Mouse (Mus musculus) CD4-positive, CD25-positive, alpha-beta regulatory T cell, adult 2 months (primary cell): ENCODE results near the gene Il21r.

ENCODE experiments used
- DNase-seq: peaks from one replicate; pipeline ENCODE4 v3.0.0-alpha.2; 2012; ENCODE audit warnings: low read depth, low spot score

Il21r gene

GRCm38 (mm10) chr7:125603185-125603631 lies at the start of gene Il21r:
Gene Il21r (plus strand): TSS chr7:125603429.
- DNase-seq = peak; percentile 80

GRCm38 (mm10) chr7:125553653-125554428 lies 49.4 kb upstream of the Il21r start:
- peak; percentile 35 for DNase-seq

DNA sequence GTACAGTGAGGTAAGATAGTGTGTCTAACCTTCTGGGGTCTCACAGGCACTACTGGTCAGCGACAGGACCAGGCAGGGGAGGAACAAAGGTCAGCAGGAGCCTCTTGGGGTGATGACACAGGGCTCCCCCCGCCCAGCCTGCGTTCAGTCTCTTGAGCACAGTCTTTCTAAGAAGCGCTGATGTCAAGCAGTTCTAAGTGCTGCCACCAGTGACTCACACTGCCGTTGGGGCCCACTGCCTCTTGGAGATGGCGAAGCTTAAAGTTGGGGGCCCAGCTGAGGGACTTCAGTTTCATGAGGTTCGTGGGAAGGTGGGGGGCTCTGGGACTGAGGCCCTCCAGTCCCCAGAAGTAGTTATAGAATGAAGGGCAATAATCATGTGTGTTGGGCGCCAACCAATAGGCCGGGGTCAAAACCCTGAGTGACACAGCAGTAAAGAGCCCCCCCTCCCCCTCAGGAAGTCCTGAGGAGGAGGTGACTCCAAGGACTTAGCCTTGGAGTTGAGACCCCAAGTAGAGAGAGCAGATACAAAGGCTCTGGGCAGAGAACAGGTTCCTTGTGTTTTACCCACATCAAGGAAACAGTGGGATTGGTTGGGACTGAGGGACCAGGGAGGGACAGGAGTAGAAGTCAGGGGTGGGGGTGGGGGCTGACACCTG lies 48.6 kb upstream of the Il21r start:
- peak; percentile 73 for DNase-seq

DNA sequence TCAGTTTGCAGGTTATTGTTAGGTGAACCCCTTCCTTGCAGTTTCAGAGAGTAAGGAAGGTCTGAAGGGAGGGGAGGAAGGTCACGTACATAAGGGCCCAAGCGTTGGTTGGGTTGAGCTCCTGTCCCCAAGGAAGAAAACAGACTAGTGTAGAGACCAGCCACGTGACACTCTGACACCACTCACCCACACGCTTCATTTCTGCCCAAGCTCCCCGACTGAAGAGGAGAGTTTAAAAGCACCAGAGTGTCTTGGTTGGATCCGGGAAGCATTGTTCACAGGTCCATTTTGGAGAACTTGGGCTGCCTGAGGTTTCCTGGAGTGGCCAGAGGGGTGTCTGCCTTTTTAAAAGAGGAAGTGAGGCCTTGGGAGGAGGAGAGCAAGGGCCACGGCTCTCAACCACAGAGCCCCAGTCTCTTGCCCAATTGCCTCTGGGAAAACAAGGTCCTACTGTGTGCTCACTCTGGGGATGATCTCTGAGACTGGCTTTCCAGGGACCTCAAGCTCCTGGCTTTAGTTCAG lies 47.8 kb upstream of the Il21r start:
- peak; percentile 55 for DNase-seq

- DNase-seq = peak; percentile 40
These were observed 47.1 kb upstream of the Il21r start for GRCm38 (mm10) chr7:125556096-125556495.

DNA sequence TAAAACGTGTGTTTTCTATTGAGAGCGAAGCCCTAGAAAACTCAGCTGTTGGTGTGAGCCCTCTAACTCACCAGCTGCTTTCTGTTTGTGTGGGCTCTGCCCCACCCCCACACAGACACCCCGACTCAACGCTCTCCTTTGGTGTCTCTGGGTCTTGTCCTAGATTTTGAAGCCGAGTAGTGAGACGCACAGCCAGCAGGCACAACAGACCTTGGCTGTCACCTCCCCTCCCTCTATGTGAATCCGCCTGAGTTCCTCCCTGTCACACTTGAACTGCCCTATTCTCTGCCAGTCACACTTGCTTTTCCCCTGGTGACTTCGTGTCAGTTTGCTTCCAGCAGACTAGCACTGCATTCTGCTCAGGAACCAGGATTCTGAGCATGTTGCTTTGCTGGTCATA lies 46.4 kb upstream of the Il21r start:
- peak; percentile 48 for DNase-seq

DNA sequence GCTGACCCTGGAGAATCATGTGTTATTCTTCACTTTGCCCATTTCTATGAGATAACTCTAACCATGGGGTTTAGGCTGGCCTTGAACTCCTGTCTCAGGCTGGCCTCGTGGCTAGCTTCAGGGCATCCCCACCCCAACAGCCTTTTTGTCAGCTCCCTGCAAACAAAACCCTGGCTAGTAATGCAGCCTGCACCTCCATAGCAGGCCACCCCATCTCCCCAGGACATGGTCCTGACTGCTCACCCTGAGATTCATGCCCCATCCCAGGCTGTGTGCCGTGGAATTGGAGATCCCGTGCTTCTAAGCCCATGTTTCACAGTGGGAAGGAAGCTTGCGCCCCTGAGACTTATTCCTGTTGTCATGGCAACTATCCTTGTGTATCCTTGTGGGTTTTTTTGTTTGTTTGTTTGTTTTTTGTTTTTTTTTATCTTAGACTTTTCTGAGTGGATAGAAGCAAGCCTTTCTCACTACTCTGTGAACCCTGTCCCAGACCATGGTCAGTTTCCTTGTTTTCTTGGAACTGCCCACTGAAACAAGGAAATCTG lies 44.8 kb upstream of the Il21r start:
- no peak for DNase-seq

DNA sequence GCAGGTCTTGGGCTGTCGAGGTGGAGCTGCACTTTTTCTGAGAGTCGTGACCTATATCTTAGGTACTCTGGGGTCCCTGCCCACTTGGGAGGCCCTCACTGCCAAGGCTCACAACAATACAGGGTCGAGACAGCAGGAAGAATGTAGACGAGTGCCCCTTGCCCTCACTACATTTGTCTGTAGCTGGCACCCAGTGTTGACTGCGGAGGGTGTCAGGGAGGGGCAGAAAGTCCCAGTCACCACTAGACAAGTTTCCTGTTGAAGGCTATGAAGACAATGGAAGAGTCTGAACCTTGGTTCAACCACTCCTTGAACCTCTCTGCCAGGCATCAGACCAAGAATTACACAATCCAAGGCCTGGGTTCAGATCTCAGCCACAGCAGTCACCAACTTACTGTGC lies 44.2 kb upstream of the Il21r start:
- peak; percentile 50 for DNase-seq

DNA sequence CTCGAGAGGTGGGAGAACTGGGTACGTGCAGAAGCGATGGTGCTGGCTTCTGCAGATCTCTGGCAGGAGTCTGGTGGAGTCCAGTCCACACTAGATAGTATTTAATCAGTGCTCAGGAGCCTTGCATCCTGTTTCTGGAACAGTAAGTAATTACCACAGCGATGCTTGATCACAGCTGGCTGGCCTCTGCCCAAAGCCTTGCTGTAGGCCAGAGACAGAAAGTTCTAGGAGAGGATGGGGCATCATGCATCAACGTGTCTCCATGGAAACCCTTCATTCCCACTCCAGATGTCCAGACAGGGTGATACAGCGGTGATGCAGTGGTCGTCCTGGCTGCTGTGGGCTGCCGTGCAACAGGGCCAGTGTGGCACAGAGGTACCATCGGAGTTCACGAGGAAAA lies 43.7 kb upstream of the Il21r start:
- DNase-seq = no peak

GRCm38 (mm10) chr7:125560146-125560785 lies 43.0 kb upstream of the Il21r start:
- peak; percentile 33 for DNase-seq

DNA sequence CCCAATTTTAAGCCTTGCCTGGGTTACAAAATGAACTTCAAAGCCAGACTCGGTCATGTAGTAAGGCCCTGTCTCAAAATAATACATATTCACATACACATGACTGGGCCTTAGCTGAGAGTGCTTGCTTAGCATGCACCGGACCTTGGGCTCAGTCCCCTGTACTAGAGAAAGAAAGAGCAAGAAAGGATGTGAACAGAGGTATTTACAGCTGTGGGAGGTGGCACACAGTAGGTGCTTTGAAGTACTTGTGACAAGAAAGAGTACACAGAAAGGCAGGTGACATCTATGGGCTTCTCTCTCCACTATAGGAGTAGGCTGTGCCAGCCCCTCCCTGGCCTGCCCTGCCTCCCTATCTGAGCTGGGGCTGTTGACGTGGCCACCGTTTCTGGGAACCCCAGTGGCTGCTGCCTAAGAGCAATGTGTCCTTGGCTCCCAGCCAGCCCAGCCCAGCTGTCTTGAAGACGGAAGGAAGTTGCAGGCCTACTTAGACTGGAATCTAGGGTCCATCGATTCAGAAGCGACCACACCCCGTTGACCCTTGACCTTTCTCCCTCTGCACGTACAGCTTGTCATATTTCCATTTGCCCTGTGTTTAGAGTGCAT lies 42.0 kb upstream of the Il21r start:
- DNase-seq = peak; percentile 91

- no peak for DNase-seq
These were observed 40.8 kb upstream of the Il21r start for GRCm38 (mm10) chr7:125562413-125562812.

GRCm38 (mm10) chr7:125563093-125563492 lies 40.1 kb upstream of the Il21r start:
- no peak for DNase-seq

GRCm38 (mm10) chr7:125564316-125565024 lies 38.8 kb upstream of the Il21r start:
- DNase-seq = no peak

- no peak for DNase-seq
These were observed 37.5 kb upstream of the Il21r start for GRCm38 (mm10) chr7:125565516-125566285.

DNA sequence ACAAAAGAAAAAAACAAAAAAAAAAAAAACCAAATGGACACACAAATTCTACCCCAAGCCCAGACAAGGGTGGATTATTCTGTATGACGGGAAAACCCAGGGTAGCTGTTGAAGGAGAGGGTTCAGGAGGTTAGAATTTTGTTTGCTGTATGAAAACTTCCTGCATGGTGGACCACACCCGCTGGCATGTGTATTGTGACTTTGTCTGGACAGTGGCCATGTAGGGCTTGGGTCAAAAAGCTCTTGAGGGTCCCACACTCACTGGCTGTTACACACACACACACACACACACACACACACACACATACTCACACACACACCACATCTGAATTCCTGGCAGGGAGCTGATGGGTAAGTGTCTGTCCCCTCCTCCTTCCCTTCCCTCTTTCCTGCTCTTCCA lies 36.8 kb upstream of the Il21r start:
- no peak for DNase-seq

DNA sequence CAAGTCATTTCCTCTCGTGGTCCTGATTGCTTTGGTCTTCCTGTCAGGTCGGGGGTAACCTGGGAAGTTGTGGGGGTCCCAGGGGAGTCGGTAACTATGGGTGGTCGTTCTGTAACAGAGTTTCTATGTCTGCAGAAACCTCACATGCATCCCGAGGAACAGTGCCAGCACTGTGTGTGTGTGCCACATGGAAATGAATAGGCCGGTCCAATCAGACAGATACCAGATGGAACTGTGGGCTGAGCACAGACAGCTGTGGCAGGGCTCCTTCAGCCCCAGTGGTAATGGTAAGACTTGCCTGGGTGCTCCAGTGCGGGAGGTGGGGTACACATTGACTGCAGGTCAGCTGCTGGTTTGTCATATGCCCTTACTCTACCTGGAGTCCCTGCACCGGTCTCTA lies 34.3 kb upstream of the Il21r start:
- no peak for DNase-seq

DNA sequence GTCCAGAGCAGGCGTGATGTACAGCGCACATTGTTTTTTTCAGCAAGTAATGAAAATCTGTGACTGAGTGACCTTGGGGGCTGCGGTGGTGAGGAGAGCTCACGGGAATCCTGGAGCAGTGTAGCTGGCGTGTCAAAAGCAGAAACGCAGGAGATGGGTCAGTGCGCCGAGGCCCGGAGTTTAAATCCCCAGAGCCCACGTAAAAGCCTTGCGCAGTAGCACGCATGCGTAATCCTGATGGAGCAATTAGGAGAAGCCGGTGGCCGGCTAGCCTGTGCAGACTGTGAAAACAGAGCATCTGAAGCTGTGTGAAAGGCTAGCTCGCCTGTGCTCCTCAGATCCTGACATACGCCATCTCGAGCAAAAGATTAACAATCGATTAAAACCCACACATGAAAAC lies 31.3 kb upstream of the Il21r start:
- no peak for DNase-seq

DNA sequence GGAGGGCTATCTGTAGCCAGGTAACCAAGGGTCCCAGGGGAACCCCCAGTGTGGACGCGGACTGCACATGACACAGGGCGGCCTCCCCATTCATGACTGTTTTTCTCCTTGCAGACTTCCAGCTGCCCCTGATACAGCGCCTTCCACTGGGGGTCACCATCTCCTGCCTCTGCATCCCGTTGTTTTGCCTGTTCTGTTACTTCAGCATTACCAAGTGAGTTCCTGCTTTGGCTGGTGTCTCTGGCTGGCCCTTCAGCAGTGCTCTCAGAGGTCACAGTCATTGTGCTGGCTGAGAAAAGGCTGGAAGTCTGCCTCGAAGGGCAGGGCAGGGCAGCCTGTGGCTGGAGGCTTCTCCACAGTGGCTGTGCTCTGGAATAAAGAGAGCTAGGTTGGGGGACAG lies 30.5 kb upstream of the Il21r start:
- DNase-seq = no peak

- DNase-seq = no peak
These were observed 29.4 kb upstream of the Il21r start for GRCm38 (mm10) chr7:125573849-125574248.
